Mouse (Mus musculus): ENCODE measurements at regions not wholly inside any gene's neighbourhood (a gene's known extent, or its start where the extent isn't known, plus 50 kb on each side); places are given as distances from the start of the nearest gene placed in this dataset.

GRCm38 (mm10) chr3:27815201-27815695 lies 80.9 kb downstream of the Tmem212 start:
- no peaks in the 10 kb centered on the region for H3K9me3 ChIP-seq (replicated peaks)
- no peak for DNase-seq (ENCODE audit: low spot score)
- WGBS: 86% methylated on average over 6 of the region's 6 CpGs

GRCm38 (mm10) chr3:27804271-27804670 lies 91.9 kb downstream of the Tmem212 start:
- DNase-seq (ENCODE audit: low spot score): no peak
- H3K4me1 ChIP-seq: no peaks in the 10 kb centered on the region
- H3K9me3 ChIP-seq (replicated peaks): no peaks in the 10 kb centered on the region
- H3K36me3 ChIP-seq: no peaks in the 10 kb centered on the region
- no peak overlapping the region for H3K27ac ChIP-seq (replicated peaks)
- H3K27me3 ChIP-seq (ENCODE audit: low read depth, poor library complexity, severe bottlenecking): no peaks in the 10 kb centered on the region
- WGBS: 76% methylated on average over 5 of the region's 5 CpGs
- no peak overlapping the region for H3K4me3 ChIP-seq

More at GRCm38 (mm10) chr3:27815201-27815695, 80.9 kb downstream of the Tmem212 start:
- Histone ChIP-seq H3K36me3 (no peaks in the 10 kb centered on the region), H3K27me3 (ENCODE audit: low read depth, poor library complexity, severe bottlenecking) (no peaks in the 10 kb centered on the region), H3K4me3 (no peak overlapping the region), H3K4me1 (no peaks in the 10 kb centered on the region), H3K27ac (replicated peaks) (no peak overlapping the region)

GRCm38 (mm10) chr3:27791633-27791951 lies 80.5 kb upstream of the Fndc3b start:
- peaks cover 13% of the 10 kb centered on the region for H3K4me1 ChIP-seq
- no peaks in the 10 kb centered on the region for H3K36me3 ChIP-seq
- H3K27ac ChIP-seq (replicated peaks): no peak overlapping the region
- DNase-seq (ENCODE audit: low spot score): no peak
- H3K4me3 ChIP-seq: no peak overlapping the region
- no peaks in the 10 kb centered on the region for H3K9me3 ChIP-seq (replicated peaks)
- 71% methylated on average over 3 of the region's 3 CpGs for WGBS
- no peaks in the 10 kb centered on the region for H3K27me3 ChIP-seq (ENCODE audit: low read depth, poor library complexity, severe bottlenecking)

GRCm38 (mm10) chr3:27790932-27791632 lies 80.0 kb upstream of the Fndc3b start:
- Histone ChIP-seq H3K9me3 (replicated peaks) (no peaks in the 10 kb centered on the region), H3K4me1 (peaks cover 17% of the 10 kb centered on the region), H3K27me3 (ENCODE audit: low read depth, poor library complexity, severe bottlenecking) (no peaks in the 10 kb centered on the region), H3K27ac (replicated peaks) (no peak overlapping the region), H3K4me3 (no peak overlapping the region), H3K36me3 (no peaks in the 10 kb centered on the region)
- DNase-seq (ENCODE audit: low spot score): no peak
- 88% methylated on average over 13 of the region's 13 CpGs for WGBS

GRCm38 (mm10) chr3:27783926-27784325 lies 72.8 kb upstream of the Fndc3b start:
- 81% methylated on average over 2 of the region's 2 CpGs for WGBS
- H3K27ac ChIP-seq (replicated peaks): no peak overlapping the region
- H3K27me3 ChIP-seq (ENCODE audit: low read depth, poor library complexity, severe bottlenecking): no peaks in the 10 kb centered on the region
- no peak for DNase-seq (ENCODE audit: low spot score)
- no peak overlapping the region for H3K4me3 ChIP-seq
- no peaks in the 10 kb centered on the region for H3K9me3 ChIP-seq (replicated peaks)
- peaks cover 50% of the 10 kb centered on the region for H3K4me1 ChIP-seq
- H3K36me3 ChIP-seq: no peaks in the 10 kb centered on the region

GRCm38 (mm10) chr3:27783476-27783875 lies 72.4 kb upstream of the Fndc3b start:
- no peaks in the 10 kb centered on the region for H3K9me3 ChIP-seq (replicated peaks)
- H3K4me3 ChIP-seq: no peak overlapping the region
- H3K27ac ChIP-seq (replicated peaks): no peak overlapping the region
- no peak for DNase-seq (ENCODE audit: low spot score)
- 85% methylated on average over 4 of the region's 4 CpGs for WGBS
- peaks cover 54% of the 10 kb centered on the region for H3K4me1 ChIP-seq
- no peaks in the 10 kb centered on the region for H3K36me3 ChIP-seq
- H3K27me3 ChIP-seq (ENCODE audit: low read depth, poor library complexity, severe bottlenecking): no peaks in the 10 kb centered on the region

GRCm38 (mm10) chr3:27782056-27782765 lies 71.1 kb upstream of the Fndc3b start:
- Histone ChIP-seq H3K36me3 (no peaks in the 10 kb centered on the region), H3K9me3 (replicated peaks) (no peaks in the 10 kb centered on the region), H3K27ac (replicated peaks) (peak overlapping the region; percentile 83), H3K27me3 (ENCODE audit: low read depth, poor library complexity, severe bottlenecking) (no peaks in the 10 kb centered on the region), H3K4me3 (peak overlapping the region; percentile 20; the same call in 1 of the 2 replicates), H3K4me1 (peaks cover 47% of the 10 kb centered on the region)
- WGBS: 34% methylated on average over 19 of the region's 19 CpGs
- peak; percentile 44 for DNase-seq (ENCODE audit: low spot score)

- Histone ChIP-seq H3K27me3 (ENCODE audit: low read depth, poor library complexity, severe bottlenecking) (no peaks in the 10 kb centered on the region), H3K9me3 (replicated peaks) (no peaks in the 10 kb centered on the region), H3K36me3 (no peaks in the 10 kb centered on the region), H3K27ac (replicated peaks) (peak overlapping the region; percentile 78), H3K4me3 (no peak overlapping the region), H3K4me1 (peaks cover 37% of the 10 kb centered on the region)
- peak; percentile 34 for DNase-seq (ENCODE audit: low spot score)
- 37% methylated on average over 7 of the region's 7 CpGs for WGBS
Measured at GRCm38 (mm10) chr3:27779892-27780291, 68.8 kb upstream of the Fndc3b start.

- Histone ChIP-seq H3K4me1 (peaks cover 37% of the 10 kb centered on the region), H3K36me3 (no peaks in the 10 kb centered on the region), H3K9me3 (replicated peaks) (no peaks in the 10 kb centered on the region), H3K4me3 (no peak overlapping the region), H3K27me3 (ENCODE audit: low read depth, poor library complexity, severe bottlenecking) (no peaks in the 10 kb centered on the region), H3K27ac (replicated peaks) (no peak overlapping the region)
- WGBS: 92% methylated on average over 6 of the region's 6 CpGs
- no peak for DNase-seq (ENCODE audit: low spot score)
Measured at GRCm38 (mm10) chr3:27777751-27778150, 66.6 kb upstream of the Fndc3b start.

GRCm38 (mm10) chr3:27773176-27773575 lies 62.1 kb upstream of the Fndc3b start:
- 87% methylated on average over 3 of the region's 3 CpGs for WGBS
- DNase-seq (ENCODE audit: low spot score): no peak
- Histone ChIP-seq H3K27me3 (ENCODE audit: low read depth, poor library complexity, severe bottlenecking) (no peaks in the 10 kb centered on the region), H3K36me3 (no peaks in the 10 kb centered on the region), H3K4me1 (no peaks in the 10 kb centered on the region), H3K4me3 (no peak overlapping the region), H3K27ac (replicated peaks) (no peak overlapping the region), H3K9me3 (replicated peaks) (no peaks in the 10 kb centered on the region)

- Histone ChIP-seq H3K4me3 (no peak overlapping the region), H3K4me1 (peaks cover 6% of the 10 kb centered on the region), H3K27me3 (ENCODE audit: low read depth, poor library complexity, severe bottlenecking) (no peaks in the 10 kb centered on the region), H3K9me3 (replicated peaks) (no peaks in the 10 kb centered on the region), H3K36me3 (no peaks in the 10 kb centered on the region), H3K27ac (replicated peaks) (no peak overlapping the region)
- WGBS: 92% methylated on average over 5 of the region's 5 CpGs
- DNase-seq (ENCODE audit: low spot score): no peak
Measured at GRCm38 (mm10) chr3:27769438-27769837, 58.3 kb upstream of the Fndc3b start.

- H3K9me3 ChIP-seq (replicated peaks): no peaks in the 10 kb centered on the region
- no peak for DNase-seq (ENCODE audit: low spot score)
- H3K4me1 ChIP-seq: peaks cover 6% of the 10 kb centered on the region
- no peaks in the 10 kb centered on the region for H3K36me3 ChIP-seq
- 85% methylated on average over 8 of the region's 8 CpGs for WGBS
- 0 out of 2 replicates have a peak overlapping the region, but pooled peaks have one; percentile 59 for H3K27ac ChIP-seq (replicated peaks)
- no peak overlapping the region for H3K4me3 ChIP-seq
- H3K27me3 ChIP-seq (ENCODE audit: low read depth, poor library complexity, severe bottlenecking): no peaks in the 10 kb centered on the region
Measured at GRCm38 (mm10) chr3:27767188-27767587, 56.1 kb upstream of the Fndc3b start.

GRCm38 (mm10) chr3:27766421-27766820 lies 55.3 kb upstream of the Fndc3b start:
- Histone ChIP-seq H3K4me1 (peaks cover 6% of the 10 kb centered on the region), H3K36me3 (no peaks in the 10 kb centered on the region), H3K9me3 (replicated peaks) (no peaks in the 10 kb centered on the region), H3K27ac (replicated peaks) (peak overlapping the region; percentile 35; the same call in 1 of the 2 replicates), H3K27me3 (ENCODE audit: low read depth, poor library complexity, severe bottlenecking) (no peaks in the 10 kb centered on the region), H3K4me3 (no peak overlapping the region)
- DNase-seq (ENCODE audit: low spot score): no peak
- 64% methylated on average over 6 of the region's 6 CpGs for WGBS

Measured in midbrain, embryonic 10.5 days (tissue).